Mouse (Mus musculus): ENCODE results near the gene Muc1. TPM values are rescaled to one million over a fixed set of nuclear protein-coding genes. Genes with fewer than 3 reads are reported as not detected.
"Not testable (repeated sequence)": the region's sequence is repeated elsewhere in the genome, so short reads cannot be mapped to it uniquely, and the experiment has no call there.

Gene Muc1
- total RNA-seq, 2 experiments from 2014 or later, result 0.29 to 0.33 TPM

GRCm38 (mm10) chr3:89213803-89214530 lies 14.9 kb upstream of the Muc1 start:
- no peak for TF ChIP-seq CTCF (IDR thresholded peaks at IDR 0.05)
- Histone ChIP-seq H3K27ac (peak overlapping the region; percentile 93), H3K4me3 (peak overlapping the region; percentile 66)
- intact Hi-C loops (cut with DNase I), result loop anchor here (1.0 to 2.0 kb wide), 3 partner anchors 12 to 121 kb away; partner anchors contain the start of genes Gba and Rusc1
- DNase-seq (ENCODE audit: extremely low spot score in 1 of 2, low spot score in 2 of 2), result peak; percentile 90 to 91

DNA sequence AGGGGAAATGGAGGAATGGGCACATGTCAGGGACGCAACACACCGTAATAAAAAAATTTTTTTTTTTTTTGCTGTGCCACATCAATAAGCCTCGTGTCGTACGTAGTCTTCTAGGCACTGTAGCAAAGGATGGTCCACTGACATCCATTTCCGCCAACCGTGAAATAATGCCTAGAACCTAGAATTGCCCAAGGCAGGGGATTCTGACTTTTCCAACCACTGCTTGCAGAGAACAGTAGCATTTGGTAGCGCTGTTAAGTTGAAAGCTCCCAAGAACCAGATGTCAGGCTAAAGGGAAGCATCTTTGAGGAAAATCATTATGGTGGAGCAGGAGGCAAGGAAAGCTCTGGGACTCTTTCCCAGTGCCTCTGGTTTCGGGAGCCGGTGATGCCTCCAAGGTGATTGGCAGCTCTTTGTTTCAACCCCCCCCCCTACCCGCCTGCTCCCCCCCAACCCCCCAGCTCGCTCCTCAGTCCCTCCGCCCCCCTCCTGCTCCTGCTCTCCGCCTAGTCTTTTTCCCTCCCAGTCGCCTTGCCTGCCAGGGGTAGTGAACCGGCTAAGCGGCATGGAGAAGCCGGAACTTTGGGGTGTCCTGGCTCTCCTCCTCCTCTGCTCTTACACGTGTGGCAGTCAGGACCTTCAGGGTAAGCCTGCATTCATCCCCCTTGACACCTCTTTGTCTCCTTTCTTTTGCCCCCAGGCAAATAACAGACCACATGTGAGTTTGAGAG lies 14.0 kb upstream of the Muc1 start, which contains the start of gene Thbs3:
Gene Thbs3 (plus strand): TSS at position 500 of the 731 bp plus-strand sequence.
- peak within 1 kb of the TSS; percentile 93 for H3K27ac ChIP-seq
- intact Hi-C loops (cut with DNase I), result loop anchor here (2.0 kb wide), 2 partner anchors 18 to 122 kb away; partner anchors contain the start of gene Rusc1
- no peak for DNase-seq (ENCODE audit: extremely low spot score in 1 of 2, low spot score in 2 of 2)
- peak within 1 kb of the TSS; percentile 66 for H3K4me3 ChIP-seq
- TF ChIP-seq CTCF (IDR thresholded peaks at IDR 0.05), result no peak

DNA sequence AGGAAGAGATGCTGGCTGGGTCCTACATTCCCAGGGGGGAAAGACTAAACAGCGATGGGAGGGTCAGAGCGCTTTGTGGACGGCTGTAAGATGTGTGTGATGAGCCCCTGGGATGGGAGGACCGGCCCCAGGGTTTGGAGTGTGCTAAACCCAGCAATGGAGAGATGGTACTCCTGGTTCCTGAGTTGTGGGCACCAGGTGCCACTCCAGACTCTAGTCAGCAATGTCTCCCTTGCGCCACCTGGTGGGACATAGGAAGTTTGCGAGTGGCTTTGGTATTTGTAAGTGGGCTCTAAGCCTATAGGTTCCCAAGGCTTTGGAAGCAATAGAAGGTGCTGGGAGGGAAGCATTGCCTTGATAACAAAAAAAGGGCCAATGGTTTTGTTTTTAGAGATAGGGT lies 13.0 kb upstream of the Muc1 start:
- intact Hi-C loops (cut with DNase I), result loop anchor here (2.0 kb wide), 2 partner anchors 19 to 123 kb away; partner anchors contain the start of gene Rusc1
- H3K4me3 ChIP-seq, result no peak overlapping the region

GRCm38 (mm10) chr3:89216407-89216806 lies 12.4 kb upstream of the Muc1 start:
- DNase-seq (ENCODE audit: extremely low spot score in 1 of 2, low spot score in 2 of 2); H3K27ac ChIP-seq; intact Hi-C loops (cut with DNase I); H3K4me3 ChIP-seq: not testable (repeated sequence)

More for the DNA sequence above, 13.0 kb upstream of the Muc1 start:
- peak; percentile 92 for TF ChIP-seq CTCF (IDR thresholded peaks at IDR 0.05)
- DNase-seq (ENCODE audit: extremely low spot score in 1 of 2, low spot score in 2 of 2), result peak; percentile 79 to 80
- H3K27ac ChIP-seq, result no peak overlapping the region

GRCm38 (mm10) chr3:89218271-89218670 lies 10.6 kb upstream of the Muc1 start:
- H3K27ac ChIP-seq, result no peak overlapping the region
- intact Hi-C loops (cut with DNase I), result no loop called here
- no peak for DNase-seq (ENCODE audit: extremely low spot score in 1 of 2, low spot score in 2 of 2)
- no peak for TF ChIP-seq CTCF (IDR thresholded peaks at IDR 0.05)
- no peak overlapping the region for H3K4me3 ChIP-seq

DNA sequence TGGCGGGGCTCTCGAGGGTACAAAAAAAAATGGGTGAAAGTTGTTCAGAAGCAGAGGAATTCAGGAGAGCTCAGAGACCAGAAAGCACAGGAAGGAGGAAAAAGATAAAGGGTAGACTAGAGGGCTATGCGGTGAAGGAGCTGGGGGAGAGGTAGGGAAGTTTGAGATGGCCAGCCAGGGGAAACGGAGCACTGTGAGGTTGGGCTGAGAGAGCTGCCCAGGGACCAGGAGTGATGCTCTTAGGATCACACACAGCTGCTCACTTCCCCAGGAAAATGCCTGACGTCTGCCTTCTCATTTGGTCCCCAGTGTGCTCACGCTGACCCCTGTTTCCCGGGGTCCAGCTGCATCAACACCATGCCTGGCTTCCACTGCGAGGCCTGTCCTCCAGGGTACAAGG lies 9.3 kb upstream of the Muc1 start:
- no peak overlapping the region for H3K4me3 ChIP-seq
- DNase-seq (ENCODE audit: extremely low spot score in 1 of 2, low spot score in 2 of 2), result no peak
- TF ChIP-seq CTCF (IDR thresholded peaks at IDR 0.05), result no peak
- H3K27ac ChIP-seq, result no peak overlapping the region
- intact Hi-C loops (cut with DNase I), result no loop called here

DNA sequence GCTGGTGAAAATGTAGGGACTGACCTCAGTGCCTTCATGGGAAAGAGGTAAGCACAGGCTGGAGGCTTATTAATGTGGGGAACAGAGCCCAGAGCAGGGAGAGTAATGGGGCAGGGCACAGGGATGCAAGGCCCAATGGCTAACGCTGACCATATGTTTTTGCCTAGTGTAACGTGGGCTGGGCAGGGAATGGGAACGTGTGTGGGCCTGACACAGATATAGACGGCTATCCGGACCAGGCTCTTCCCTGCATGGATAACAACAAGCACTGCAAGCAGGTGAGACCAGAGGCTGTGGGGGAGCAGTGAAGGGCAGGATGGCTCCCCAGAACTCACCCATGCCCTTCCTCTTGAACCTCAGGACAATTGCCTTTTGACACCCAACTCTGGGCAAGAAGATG lies 7.7 kb upstream of the Muc1 start:
- TF ChIP-seq CTCF (IDR thresholded peaks at IDR 0.05), result no peak
- H3K4me3 ChIP-seq, result no peak overlapping the region
- intact Hi-C loops (cut with DNase I), result no loop called here
- H3K27ac ChIP-seq, result peak overlapping the region; percentile 57
- DNase-seq (ENCODE audit: extremely low spot score in 1 of 2, low spot score in 2 of 2), result peak in 1 of 2 experiments; percentile 37

GRCm38 (mm10) chr3:89224796-89225195 lies 4.1 kb upstream of the Muc1 start:
- intact Hi-C loops (cut with DNase I), result no loop called here
- Histone ChIP-seq H3K27ac (peak overlapping the region; percentile 74), H3K4me3 (peak overlapping the region; percentile 53; the same call in 1 of the 2 replicates)
- no peak for DNase-seq (ENCODE audit: extremely low spot score in 1 of 2, low spot score in 2 of 2)
- no peak for TF ChIP-seq CTCF (IDR thresholded peaks at IDR 0.05)

DNA sequence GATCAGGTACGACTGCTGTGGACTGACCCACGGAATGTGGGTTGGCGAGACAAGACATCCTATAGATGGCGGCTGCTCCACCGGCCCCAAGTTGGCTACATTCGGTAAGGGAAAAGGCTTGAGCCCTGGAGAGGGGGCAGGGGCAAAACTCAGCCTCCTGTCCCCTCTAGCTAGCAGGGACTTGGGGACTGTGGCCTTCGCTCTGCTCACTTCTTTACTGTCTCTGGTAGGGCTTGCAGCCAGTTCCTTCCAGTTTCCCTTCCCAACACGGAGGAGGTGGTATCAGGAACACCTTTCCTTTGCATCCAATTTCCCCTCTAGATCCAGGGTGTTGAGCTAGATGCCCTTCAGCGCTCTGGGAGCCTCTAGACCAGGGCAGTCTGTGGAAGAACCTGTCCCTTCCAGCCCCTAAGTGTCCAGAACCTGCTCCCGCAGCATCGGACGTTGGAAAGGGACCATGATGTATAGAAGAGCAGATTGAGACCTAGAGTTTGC lies 3.5 kb upstream of the Muc1 start:
- Histone ChIP-seq H3K4me3 (peak overlapping the region; percentile 53), H3K27ac (peak overlapping the region; percentile 74)
- TF ChIP-seq CTCF (IDR thresholded peaks at IDR 0.05), result no peak
- intact Hi-C loops (cut with DNase I), result no loop called here
- no peak for DNase-seq (ENCODE audit: extremely low spot score in 1 of 2, low spot score in 2 of 2)

- peak in 1 of 2 experiments; percentile 27 for DNase-seq (ENCODE audit: extremely low spot score in 1 of 2, low spot score in 2 of 2)
- Histone ChIP-seq H3K27ac (peak overlapping the region; percentile 74), H3K4me3 (peak overlapping the region; percentile 53)
- intact Hi-C loops (cut with DNase I), result no loop called here
- no peak for TF ChIP-seq CTCF (IDR thresholded peaks at IDR 0.05)
Observed at GRCm38 (mm10) chr3:89225918-89226317, 2.9 kb upstream of the Muc1 start.

DNA sequence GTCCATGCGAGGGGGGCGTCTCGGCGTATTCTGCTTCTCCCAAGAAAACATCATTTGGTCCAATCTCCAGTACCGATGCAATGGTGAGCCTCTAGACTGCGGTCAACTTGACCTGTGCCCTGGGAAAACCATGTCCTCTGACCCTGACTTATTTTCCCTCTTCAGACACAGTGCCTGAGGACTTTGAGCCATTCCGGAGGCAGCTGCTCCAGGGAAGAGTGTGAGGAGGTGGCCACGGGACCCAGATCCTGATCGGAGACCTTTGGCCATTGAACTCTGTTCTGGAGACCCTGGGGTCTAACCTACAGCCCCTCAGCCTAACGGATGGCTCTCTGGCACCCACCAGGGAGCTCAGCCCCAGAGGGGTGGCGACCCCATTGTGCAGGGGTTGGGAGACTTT lies 2.5 kb upstream of the Muc1 start:
- no peak for TF ChIP-seq CTCF (IDR thresholded peaks at IDR 0.05)
- intact Hi-C loops (cut with DNase I), result no loop called here

DNA sequence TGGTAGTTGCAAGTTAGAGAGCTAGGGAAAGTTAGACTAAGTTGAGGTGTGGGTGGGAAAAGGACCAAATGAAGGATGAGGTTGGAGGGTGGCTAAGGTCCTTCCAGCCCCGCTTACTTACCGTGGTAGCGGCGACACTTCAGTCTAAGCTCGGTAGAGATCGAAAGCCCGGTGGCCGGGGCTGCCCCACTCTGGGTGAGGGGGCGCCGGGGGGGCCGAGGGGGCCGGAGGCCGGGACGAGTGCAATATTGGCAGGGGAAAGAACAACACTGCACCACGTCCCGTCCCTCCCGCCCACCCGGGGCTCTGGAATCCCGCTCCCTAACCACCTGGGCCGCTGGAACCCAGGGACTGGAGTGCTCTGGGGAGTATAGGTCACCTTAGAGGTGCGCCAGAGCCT lies 2.0 kb upstream of the Muc1 start, which contains the start of gene Mtx1:
Gene Mtx1 (minus strand): TSS at position 189 of the 400 bp plus-strand sequence.
- peak in 1 of 2 experiments; percentile 20 for DNase-seq (ENCODE audit: extremely low spot score in 1 of 2, low spot score in 2 of 2)
- intact Hi-C loops (cut with DNase I), result no loop called here
- Histone ChIP-seq H3K27ac (peak within 1 kb of the TSS; percentile 82), H3K4me3 (peak within 1 kb of the TSS; percentile 53)
- no peak for TF ChIP-seq CTCF (IDR thresholded peaks at IDR 0.05)

More for the DNA sequence above, 2.5 kb upstream of the Muc1 start:
- peak overlapping the region; percentile 53 for H3K4me3 ChIP-seq
- DNase-seq (ENCODE audit: extremely low spot score in 1 of 2, low spot score in 2 of 2), result peak in 1 of 2 experiments; percentile 9
- H3K27ac ChIP-seq, result peak overlapping the region; percentile 74
